Mouse (Mus musculus) myocyte (in vitro differentiated cells): ENCODE results near the gene Ifitm7.

Source experiments
- CEBPB ChIP-seq: IDR thresholded peaks from 2 replicates; pipeline ENCODE4 v1.6.1; 2011; ENCODE audit warnings: mild to moderate bottlenecking, moderate library complexity; ENCODE audit not compliant: poor library complexity, insufficient read depth, severe bottlenecking
- MAX ChIP-seq: IDR thresholded peaks from one replicate; pipeline ENCODE4 v1.6.1; 2011; ENCODE audit warnings: low read depth, mild to moderate bottlenecking, control low read depth
- POLR2A ChIP-seq: IDR thresholded peaks from one replicate; pipeline ENCODE4 v1.6.1; 2011; ENCODE audit warnings: low read depth, mild to moderate bottlenecking, control low read depth, moderate library complexity; ENCODE audit not compliant: insufficient read length
- TCF12 ChIP-seq: IDR thresholded peaks from one replicate; pipeline ENCODE4 v1.6.1; 2011; ENCODE audit warnings: mild to moderate bottlenecking, control low read depth; ENCODE audit not compliant: poor library complexity, insufficient read depth, severe bottlenecking
- USF1 ChIP-seq: IDR thresholded peaks from one replicate; pipeline ENCODE4 v1.6.1; 2011; ENCODE audit warnings: low read depth, mild to moderate bottlenecking, control low read depth, moderate library complexity

DNA sequence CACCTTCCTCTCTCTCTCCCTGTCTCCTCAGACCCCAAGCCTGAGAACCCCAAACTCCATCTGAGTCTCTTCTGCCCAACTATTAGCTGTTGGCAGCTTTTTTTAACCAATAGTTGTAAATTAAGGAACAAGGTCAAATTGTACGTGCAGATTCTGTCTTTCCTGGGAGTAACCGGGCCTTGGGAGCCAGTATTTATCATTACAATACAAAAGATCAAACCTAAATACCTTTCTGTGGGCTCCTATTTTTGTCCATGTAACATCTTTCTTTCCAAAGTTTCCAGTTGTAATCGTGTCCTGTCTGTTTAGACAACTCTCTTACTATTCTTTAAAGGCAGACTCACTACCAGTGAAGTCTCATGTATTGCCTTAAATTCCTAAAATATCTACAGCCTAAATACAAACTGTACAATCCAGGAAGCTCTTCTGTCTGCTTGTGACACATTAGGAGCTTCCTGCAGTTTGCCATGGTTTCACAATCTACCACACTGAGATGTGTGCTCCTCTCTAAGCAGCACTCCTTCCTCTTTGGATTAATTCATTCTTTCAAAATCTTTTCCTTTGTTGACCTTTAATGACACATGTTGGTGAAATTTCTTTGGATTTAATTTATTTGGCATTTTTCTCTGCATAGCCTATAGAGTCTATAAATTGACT is 34.6 kb upstream of the Ifitm7 start:
- TF ChIP-seq POLR2A (no peak), MAX (no peak), USF1 (no peak), TCF12 (no peak), CEBPB (no peak)
